Mouse (Mus musculus): Measurements from ENCODE around the gene Hagh. TPM values are rescaled to one million over a fixed set of nuclear protein-coding genes. Genes with fewer than 3 reads are reported as not detected.
A peak's percentile ranks its signal among the peaks of the same experiment; 100 is the strongest.

The Hagh gene
- total and polyA plus RNA-seq, 2 experiments = 855 to 900 TPM

DNA sequence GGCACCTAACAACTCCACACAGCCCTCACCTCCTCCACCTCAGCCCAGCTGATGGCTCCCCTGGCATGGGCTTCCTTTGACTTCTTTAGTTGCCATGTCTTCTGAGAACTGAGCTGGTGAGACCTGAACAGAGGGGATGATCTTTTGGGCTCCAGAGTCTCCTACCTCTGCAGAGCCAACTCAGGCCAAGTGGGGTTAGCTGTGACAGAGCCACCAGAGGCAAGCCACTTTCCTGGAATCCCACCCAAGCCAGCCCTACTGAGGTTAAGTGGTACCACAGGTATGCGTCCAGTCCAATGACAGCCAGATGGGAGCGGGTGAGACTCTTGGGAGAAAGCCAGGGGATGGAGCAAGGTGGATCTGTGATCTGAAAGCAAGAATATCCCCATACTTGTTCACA is 53.3 kb downstream of the Hagh start:
- H3K36me3 ChIP-seq (ENCODE audit: control insufficient read depth, insufficient read depth, low read length) = peaks cover 3% of the 10 kb centered on the region; the same call in 1 of the 2 replicates
- H3K27ac ChIP-seq (replicated peaks; ENCODE audit: insufficient read depth, low read depth, low read length) = no peak overlapping the region
- TF ChIP-seq CTCF (IDR thresholded peaks at IDR 0.05; ENCODE audit: low read depth, low read length) (no peak), POLR2A (IDR thresholded peaks at IDR 0.05; ENCODE audit: extremely low read depth, insufficient read depth, low read length) (no peak)
- no peak overlapping the region for H3K4me3 ChIP-seq (ENCODE audit: insufficient read depth, low read depth, low read length)
- H3K27me3 ChIP-seq (ENCODE audit: control insufficient read depth, insufficient read depth, low read length) = no peaks in the 10 kb centered on the region
- WGBS = 93% methylated on average over 2 of the region's 2 CpGs
- H3K79me2 ChIP-seq (ENCODE audit: control insufficient read depth, insufficient read depth, low read length) = peaks cover 17% of the 10 kb centered on the region; the same call in 1 of the 2 replicates
- no peak overlapping the region for H3K9ac ChIP-seq (ENCODE audit: low read depth, low read length)
- no peak for DNase-seq (ENCODE audit: extremely low read depth, low read depth, low spot score)
- H3K4me1 ChIP-seq (ENCODE audit: control insufficient read depth, insufficient read depth, low read length) = peaks cover 25% of the 10 kb centered on the region

DNA sequence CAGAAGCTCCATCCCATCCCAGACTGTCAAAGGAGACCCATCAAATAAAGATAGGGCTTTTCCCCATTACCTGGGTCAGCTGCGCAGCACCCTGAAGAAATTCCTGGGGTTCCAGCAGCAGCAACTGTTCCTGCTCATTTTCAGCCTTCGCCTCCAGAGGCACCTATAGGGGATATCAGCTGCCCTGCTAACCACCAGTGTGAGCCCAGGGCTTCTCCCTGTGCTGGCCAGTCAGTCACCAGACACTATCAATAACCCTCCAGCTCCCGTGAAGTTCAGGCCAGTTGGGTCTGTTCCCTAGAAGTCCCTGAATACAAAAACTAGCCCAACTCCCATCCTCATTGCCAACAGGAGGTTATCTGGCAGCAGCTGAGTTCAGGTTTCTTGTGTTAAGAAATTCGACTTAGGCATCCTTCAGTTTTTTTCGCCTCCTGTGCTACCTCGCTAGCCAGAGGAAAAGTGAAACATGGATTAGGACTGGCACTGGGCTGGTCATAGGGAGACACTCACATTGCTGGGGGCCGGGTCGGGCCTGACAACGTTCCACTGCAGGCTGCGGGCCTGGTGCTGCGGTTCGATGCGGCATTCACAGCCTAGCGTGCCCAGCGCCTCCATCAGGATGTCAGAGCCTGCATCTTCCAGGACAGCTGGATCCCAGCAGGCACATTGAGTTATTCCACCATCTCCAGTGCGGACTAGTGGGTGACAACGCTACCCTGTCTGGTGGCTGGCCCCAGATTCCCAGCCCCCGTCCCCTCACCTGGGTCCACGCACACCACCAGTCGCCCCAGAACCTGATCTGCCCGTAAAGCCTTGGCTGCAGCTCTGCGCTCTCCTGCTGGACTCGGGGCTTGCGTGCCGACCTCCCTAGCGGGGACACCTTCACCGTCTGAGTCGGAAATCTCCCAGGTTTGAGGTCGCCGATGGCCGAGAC is 54.4 kb downstream of the Hagh start:
- Histone ChIP-seq H3K27ac (replicated peaks; ENCODE audit: insufficient read depth, low read depth, low read length) (peak overlapping the region; percentile 59), H3K27me3 (ENCODE audit: control insufficient read depth, insufficient read depth, low read length) (no peaks in the 10 kb centered on the region), H3K4me3 (ENCODE audit: insufficient read depth, low read depth, low read length) (peak overlapping the region; percentile 74), H3K79me2 (ENCODE audit: control insufficient read depth, insufficient read depth, low read length) (peaks cover 17% of the 10 kb centered on the region; the same call in 1 of the 2 replicates), H3K36me3 (ENCODE audit: control insufficient read depth, insufficient read depth, low read length) (peaks cover 3% of the 10 kb centered on the region; the same call in 1 of the 2 replicates), H3K4me1 (ENCODE audit: control insufficient read depth, insufficient read depth, low read length) (peaks cover 20% of the 10 kb centered on the region), H3K9ac (ENCODE audit: low read depth, low read length) (peak overlapping the region; percentile 84)
- TF ChIP-seq POLR2A (IDR thresholded peaks at IDR 0.05; ENCODE audit: extremely low read depth, insufficient read depth, low read length) (no peak), CTCF (IDR thresholded peaks at IDR 0.05; ENCODE audit: low read depth, low read length) (no peak)
- DNase-seq (ENCODE audit: extremely low read depth, low read depth, low spot score) = no peak
- WGBS = 7% methylated on average over 31 of the region's 31 CpGs

DNA sequence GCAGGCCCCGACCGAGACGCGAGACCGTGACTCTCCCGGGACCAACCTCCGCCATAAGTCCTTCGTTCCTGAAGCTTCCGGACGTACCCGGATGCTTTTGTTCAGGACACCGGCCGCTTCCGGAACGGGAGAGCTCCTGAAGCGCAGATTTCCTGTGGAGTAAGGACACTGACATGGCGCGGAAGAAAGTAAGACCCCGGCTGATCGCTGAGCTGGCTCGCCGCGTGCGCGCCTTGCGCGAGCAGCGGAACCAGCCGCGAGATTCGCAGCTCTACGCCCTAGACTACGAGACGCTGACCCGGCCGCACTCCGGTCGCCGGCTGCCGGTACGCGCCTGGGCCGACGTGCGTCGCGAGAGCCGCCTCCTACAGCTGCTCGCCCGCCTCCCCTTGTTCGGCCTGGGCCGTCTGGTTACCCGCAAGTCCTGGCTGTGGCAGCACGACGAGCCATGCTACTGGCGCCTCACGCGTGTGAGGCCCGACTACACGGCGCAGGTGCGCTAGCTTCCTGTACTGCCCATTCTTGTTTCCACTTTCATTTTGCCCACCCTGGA is 55.1 kb downstream of the Hagh start, which contains the start of the genes Eme2 and Mrps34:
Gene Eme2 (minus strand): TSS at position 93 of the 553 bp plus-strand sequence.
Gene Mrps34 (plus strand): TSS at position 122 of the 553 bp plus-strand sequence.
- TF ChIP-seq POLR2A (IDR thresholded peaks at IDR 0.05; ENCODE audit: extremely low read depth, insufficient read depth, low read length) (peak; percentile 65; the same call in 1 of the 2 replicates), CTCF (IDR thresholded peaks at IDR 0.05; ENCODE audit: low read depth, low read length) (no peak)
- Histone ChIP-seq H3K4me1 (ENCODE audit: control insufficient read depth, insufficient read depth, low read length) (peaks cover 20% of the 10 kb centered on the region), H3K27ac (replicated peaks; ENCODE audit: insufficient read depth, low read depth, low read length) (peak within 1 kb of the TSS; percentile 73), H3K36me3 (ENCODE audit: control insufficient read depth, insufficient read depth, low read length) (peaks cover 4% of the 10 kb centered on the region; the same call in 1 of the 2 replicates), H3K79me2 (ENCODE audit: control insufficient read depth, insufficient read depth, low read length) (peaks cover 17% of the 10 kb centered on the region; the same call in 1 of the 2 replicates), H3K4me3 (ENCODE audit: insufficient read depth, low read depth, low read length) (peak within 1 kb of the TSS; percentile 74), H3K9ac (ENCODE audit: low read depth, low read length) (peak within 1 kb of the TSS; percentile 90), H3K27me3 (ENCODE audit: control insufficient read depth, insufficient read depth, low read length) (no peaks in the 10 kb centered on the region)
- peak; percentile 84 for DNase-seq (ENCODE audit: extremely low read depth, low read depth, low spot score)
- WGBS = under 1% methylated on average over 62 of the region's 62 CpGs

DNA sequence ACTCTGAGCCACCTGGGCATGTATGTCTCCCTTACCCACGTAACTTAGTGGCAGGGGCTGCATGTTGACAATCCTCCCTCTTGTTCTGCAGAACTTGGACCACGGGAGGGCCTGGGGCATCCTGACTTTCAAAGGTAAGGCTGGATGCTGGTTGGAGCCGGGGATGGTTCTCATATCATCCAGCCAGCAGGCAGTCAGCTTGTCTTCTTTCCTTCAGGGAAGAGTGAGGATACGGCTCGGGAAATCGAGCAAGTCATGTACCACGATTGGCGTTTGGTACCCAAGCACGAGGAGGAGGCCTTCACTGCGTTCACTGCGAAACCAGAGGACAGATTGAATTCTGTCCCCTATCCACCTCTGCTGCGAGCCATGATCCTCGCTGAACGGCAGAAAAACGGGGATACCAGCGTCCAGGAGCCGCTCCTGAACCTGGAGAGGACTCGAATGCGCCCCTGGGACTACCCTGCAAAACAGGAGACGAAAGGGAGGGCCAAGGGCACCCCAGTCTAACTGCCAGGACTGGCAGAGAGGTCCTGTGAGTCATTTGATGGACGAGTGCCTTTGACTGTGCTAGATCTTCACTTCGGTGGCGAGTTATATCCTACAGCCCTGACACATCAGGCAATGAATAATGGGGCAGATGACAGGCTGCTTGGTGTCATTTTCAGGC is 55.8 kb downstream of the Hagh start:
- H3K36me3 ChIP-seq (ENCODE audit: control insufficient read depth, insufficient read depth, low read length) = peaks cover 7% of the 10 kb centered on the region; the same call in 1 of the 2 replicates
- TF ChIP-seq CTCF (IDR thresholded peaks at IDR 0.05; ENCODE audit: low read depth, low read length) (no peak), POLR2A (IDR thresholded peaks at IDR 0.05; ENCODE audit: extremely low read depth, insufficient read depth, low read length) (no peak)
- DNase-seq (ENCODE audit: extremely low read depth, low read depth, low spot score) = no peak
- WGBS = 5% methylated on average over 23 of the region's 23 CpGs
- H3K27me3 ChIP-seq (ENCODE audit: control insufficient read depth, insufficient read depth, low read length) = no peaks in the 10 kb centered on the region
- H3K4me1 ChIP-seq (ENCODE audit: control insufficient read depth, insufficient read depth, low read length) = peaks cover 20% of the 10 kb centered on the region
- peak overlapping the region; percentile 73 for H3K27ac ChIP-seq (replicated peaks; ENCODE audit: insufficient read depth, low read depth, low read length)
- peak overlapping the region; percentile 74 for H3K4me3 ChIP-seq (ENCODE audit: insufficient read depth, low read depth, low read length)
- peak overlapping the region; percentile 90 for H3K9ac ChIP-seq (ENCODE audit: low read depth, low read length)
- peaks cover 15% of the 10 kb centered on the region; the same call in 1 of the 2 replicates for H3K79me2 ChIP-seq (ENCODE audit: control insufficient read depth, insufficient read depth, low read length)

DNA sequence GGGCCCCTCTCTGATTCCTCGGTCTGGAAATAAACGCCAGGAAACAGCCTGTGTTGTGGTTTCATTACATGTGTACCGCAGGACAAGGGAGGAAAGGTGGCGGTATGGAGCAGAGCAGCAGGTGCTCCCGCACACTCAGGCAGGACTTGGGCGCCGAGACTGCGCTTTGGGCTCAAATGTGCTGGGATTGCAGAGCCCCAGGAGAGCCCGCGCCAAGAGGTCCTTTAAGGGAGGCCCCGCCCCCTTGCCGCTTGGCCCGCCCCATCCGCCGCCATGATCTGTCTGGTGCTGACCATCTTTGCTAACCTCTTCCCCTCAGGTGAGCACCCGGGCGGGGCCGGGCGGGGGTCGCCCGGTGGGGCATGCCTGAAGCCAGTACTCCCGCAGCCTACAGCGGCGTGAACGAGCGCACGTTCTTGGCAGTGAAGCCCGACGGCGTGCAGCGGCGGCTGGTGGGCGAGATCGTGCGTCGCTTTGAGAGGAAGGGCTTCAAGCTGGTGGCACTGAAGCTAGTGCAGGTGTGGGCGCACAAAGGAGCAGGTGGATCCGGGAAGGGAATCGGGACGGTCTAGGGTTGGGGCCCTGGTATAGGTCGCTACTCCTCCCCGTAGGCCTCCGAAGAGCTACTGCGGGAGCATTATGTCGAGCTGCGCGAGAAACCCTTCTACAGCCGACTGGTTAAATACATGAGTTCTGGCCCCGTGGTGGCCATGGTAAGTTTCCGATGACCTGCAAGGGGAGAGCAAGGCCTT is 56.5 kb downstream of the Hagh start, which contains the start of gene Nme3:
Gene Nme3 (plus strand): TSS at position 260 of the 752 bp plus-strand sequence.
- peak; percentile 70 for DNase-seq (ENCODE audit: extremely low read depth, low read depth, low spot score)
- Histone ChIP-seq H3K9ac (ENCODE audit: low read depth, low read length) (peak within 1 kb of the TSS; percentile 90), H3K27ac (replicated peaks; ENCODE audit: insufficient read depth, low read depth, low read length) (peak within 1 kb of the TSS; percentile 73), H3K27me3 (ENCODE audit: control insufficient read depth, insufficient read depth, low read length) (no peaks in the 10 kb centered on the region), H3K4me3 (ENCODE audit: insufficient read depth, low read depth, low read length) (peak within 1 kb of the TSS; percentile 74), H3K79me2 (ENCODE audit: control insufficient read depth, insufficient read depth, low read length) (peaks cover 14% of the 10 kb centered on the region; the same call in 1 of the 2 replicates), H3K4me1 (ENCODE audit: control insufficient read depth, insufficient read depth, low read length) (peaks cover 20% of the 10 kb centered on the region), H3K36me3 (ENCODE audit: control insufficient read depth, insufficient read depth, low read length) (peaks cover 7% of the 10 kb centered on the region; the same call in 1 of the 2 replicates)
- TF ChIP-seq POLR2A (IDR thresholded peaks at IDR 0.05; ENCODE audit: extremely low read depth, insufficient read depth, low read length) (peak; percentile 51; the same call in 1 of the 2 replicates), CTCF (IDR thresholded peaks at IDR 0.05; ENCODE audit: low read depth, low read length) (0 out of 2 replicates have a peak, but pooled peaks have one; percentile 9)
- under 1% methylated on average over 50 of the region's 50 CpGs for WGBS

Measured in liver, adult 2 months (tissue).